Mouse (Mus musculus) brain, embryonic 14.5 days (tissue): ENCODE measurements around the gene Fndc3b.

Experiments
- CTCF ChIP-seq: fragments of 200-500 bp; IDR thresholded peaks from 2 replicates; pipeline ENCODE4 v1.5.1; 2012; ENCODE audit warnings: inconsistent platforms, mild to moderate bottlenecking, moderate library complexity, borderline replicate concordance; ENCODE audit not compliant: insufficient read depth, insufficient read length; ENCODE audit errors: extremely low read depth
- POLR2A ChIP-seq: fragments of 200-500 bp; IDR thresholded peaks from 2 replicates; pipeline ENCODE4 v1.6.1; 2012; ENCODE audit warnings: mild to moderate bottlenecking, inconsistent platforms, borderline replicate concordance; ENCODE audit not compliant: poor library complexity, insufficient read depth, insufficient read length, severe bottlenecking; ENCODE audit errors: extremely low read depth

DNA sequence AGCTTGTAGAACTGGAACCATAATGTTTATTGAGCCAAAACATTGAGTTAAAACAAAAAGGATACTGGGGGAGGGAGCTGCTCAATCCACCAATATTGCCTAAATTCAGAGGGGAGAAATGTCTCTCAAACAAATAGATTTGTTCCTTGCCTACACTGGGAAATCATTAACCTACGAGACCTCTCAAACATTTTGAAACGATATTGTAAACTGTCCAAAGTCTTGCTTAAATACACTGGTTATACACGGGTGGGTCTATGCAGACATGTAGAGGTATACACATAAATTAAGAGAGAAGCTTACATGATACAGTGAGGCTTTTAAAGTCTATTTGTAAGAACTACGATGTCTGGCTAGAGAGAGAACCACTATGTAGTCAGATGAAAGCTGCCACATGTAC is 151.8 kb downstream of the Fndc3b start:
- no peak for TF ChIP-seq POLR2A
- TF ChIP-seq CTCF = no peak
